Mouse (Mus musculus) testis, adult 2 months (tissue): ENCODE data around the gene Smim4.

Experiments used
- CTCF ChIP-seq: fragments of 200-500 bp; IDR thresholded peaks from 2 replicates; pipeline ENCODE4 v1.5.1; 2012; ENCODE audit warnings: low read depth, mild to moderate bottlenecking, inconsistent platforms, low read length, moderate library complexity; ENCODE audit not compliant: control insufficient read depth, insufficient read depth, insufficient replicate concordance
- POLR2A ChIP-seq: fragments of 200-500 bp; IDR thresholded peaks from 2 replicates; pipeline ENCODE4 v1.6.1; 2012; ENCODE audit warnings: low read depth, mild to moderate bottlenecking, inconsistent platforms, low read length, moderate library complexity; ENCODE audit not compliant: control insufficient read depth

DNA sequence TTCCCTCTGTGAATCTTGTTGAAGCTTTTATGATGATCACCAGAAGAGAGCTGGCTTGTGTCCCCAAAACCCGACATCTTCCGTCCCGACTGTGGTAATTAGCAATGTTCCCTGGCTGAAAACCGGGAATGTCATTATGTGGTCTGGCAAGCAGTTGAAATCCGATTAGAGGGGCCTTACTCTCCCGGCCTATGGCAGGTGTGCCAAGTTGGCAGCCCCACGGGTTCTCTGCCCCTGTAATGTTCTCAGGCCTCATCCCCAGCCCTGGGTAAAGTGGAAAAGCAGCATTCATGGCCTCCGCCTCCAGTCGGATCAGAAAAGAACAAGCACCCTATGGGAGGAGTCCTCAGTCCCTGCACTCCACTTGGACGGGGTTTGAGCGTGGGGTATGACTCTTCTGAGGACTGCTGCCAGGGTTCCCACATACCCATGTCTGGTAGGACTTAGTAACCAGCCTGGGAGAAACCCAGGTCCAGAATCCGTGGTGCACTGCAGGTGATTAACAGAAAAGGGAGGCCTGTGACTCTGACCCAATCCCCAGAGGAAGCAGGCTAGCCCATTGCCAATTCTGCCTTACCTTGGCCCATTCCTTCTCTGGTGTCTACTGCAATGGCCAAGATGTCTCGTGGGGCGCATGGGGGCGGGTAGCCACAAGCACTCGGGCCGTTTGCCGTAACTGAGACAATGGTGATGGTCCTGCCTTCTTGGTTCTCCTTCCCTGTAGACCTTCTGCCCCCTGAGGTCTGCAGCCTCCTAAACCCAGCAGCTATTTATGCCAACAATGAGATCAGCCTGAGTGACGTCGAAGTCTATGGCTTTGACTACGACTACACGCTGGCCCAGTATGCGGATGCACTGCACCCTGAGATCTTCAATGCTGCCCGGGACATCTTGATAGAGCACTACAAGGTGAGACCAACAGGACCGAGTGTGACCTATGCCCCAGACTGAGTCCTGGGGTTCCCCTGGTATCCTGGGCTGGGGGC, 5.6 kb upstream of the Smim4 start:
- no peak for TF ChIP-seq CTCF
- no peak for TF ChIP-seq POLR2A
